Mouse (Mus musculus): ENCODE results near the gene Prss44. TPM values are rescaled to one million over a fixed set of nuclear protein-coding genes. Genes with fewer than 3 reads are reported as not detected.

The Prss44 gene
- polyA plus RNA-seq (2015; fragmentation: Nextera tagmentation; extraction: Ambion mirVana) = not detected in 2 replicates

- WGBS = 52% methylated on average over 18 of the region's 18 CpGs
- Histone ChIP-seq H3K9ac (ENCODE audit: low read length) (no peak within 1 kb of the TSS), H3K4me2 (ENCODE audit: low read depth, low read length) (no peak within 1 kb of the TSS), H3K27ac (ENCODE audit: low read length) (no peak within 1 kb of the TSS), H3K4me3 (ENCODE audit: low read length) (no peak within 1 kb of the TSS), H3K27me3 (ENCODE audit: control insufficient read depth, insufficient read depth, low read length) (no peaks in the 10 kb centered on the region; the same call in 1 of the 2 replicates), H3K36me3 (ENCODE audit: control insufficient read depth, insufficient read depth) (no peaks in the 10 kb centered on the region), H3K4me1 (ENCODE audit: control insufficient read depth, insufficient read depth, low read length) (no peaks in the 10 kb centered on the region), H3K9me3 (replicated peaks; ENCODE audit: control insufficient read depth, low read length) (no peaks in the 10 kb centered on the region)
- ATAC-seq (replicated peaks; ENCODE audit: extremely low read depth, insufficient read depth, low FRiP score) = no peak
Observed at GRCm38 (mm10) chr9:110813789-110814188, at the start of gene Prss44. Gene Prss44, plus strand, starts transcription at chr9:110813994.

DNA sequence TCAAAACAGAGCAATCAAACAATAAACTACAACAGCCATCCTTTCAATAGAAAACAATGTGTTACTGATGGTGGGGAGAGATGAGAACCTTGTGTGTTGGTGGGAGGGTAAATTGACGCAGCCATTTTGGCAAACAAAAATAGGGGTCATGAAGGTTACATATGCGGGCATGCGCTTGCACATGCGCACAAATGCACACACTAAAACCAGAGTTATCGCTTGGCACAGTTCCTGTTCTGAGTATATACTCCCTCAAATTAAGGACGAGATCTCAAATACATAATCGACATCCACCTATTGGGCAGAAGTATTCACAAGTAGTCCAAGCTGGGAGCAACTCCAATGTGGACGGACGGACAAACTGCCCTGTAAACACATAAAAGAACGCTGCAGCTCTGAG is 41.5 kb upstream of the Prss44 start:
- no peak overlapping the region for H3K27ac ChIP-seq (ENCODE audit: low read length)
- H3K9me3 ChIP-seq (replicated peaks; ENCODE audit: control insufficient read depth, low read length) = no peaks in the 10 kb centered on the region
- no peaks in the 10 kb centered on the region for H3K27me3 ChIP-seq (ENCODE audit: control insufficient read depth, insufficient read depth, low read length)
- peaks cover 23% of the 10 kb centered on the region for H3K4me1 ChIP-seq (ENCODE audit: control insufficient read depth, insufficient read depth, low read length)
- H3K36me3 ChIP-seq (ENCODE audit: control insufficient read depth, insufficient read depth) = peaks cover 30% of the 10 kb centered on the region
- no peak overlapping the region for H3K4me3 ChIP-seq (ENCODE audit: low read length)
- WGBS = 84% methylated on average over 10 of the region's 10 CpGs
- no peak overlapping the region for H3K4me2 ChIP-seq (ENCODE audit: low read depth, low read length)
- ATAC-seq (replicated peaks; ENCODE audit: extremely low read depth, insufficient read depth, low FRiP score) = no peak
- no peak overlapping the region for H3K9ac ChIP-seq (ENCODE audit: low read length)

DNA sequence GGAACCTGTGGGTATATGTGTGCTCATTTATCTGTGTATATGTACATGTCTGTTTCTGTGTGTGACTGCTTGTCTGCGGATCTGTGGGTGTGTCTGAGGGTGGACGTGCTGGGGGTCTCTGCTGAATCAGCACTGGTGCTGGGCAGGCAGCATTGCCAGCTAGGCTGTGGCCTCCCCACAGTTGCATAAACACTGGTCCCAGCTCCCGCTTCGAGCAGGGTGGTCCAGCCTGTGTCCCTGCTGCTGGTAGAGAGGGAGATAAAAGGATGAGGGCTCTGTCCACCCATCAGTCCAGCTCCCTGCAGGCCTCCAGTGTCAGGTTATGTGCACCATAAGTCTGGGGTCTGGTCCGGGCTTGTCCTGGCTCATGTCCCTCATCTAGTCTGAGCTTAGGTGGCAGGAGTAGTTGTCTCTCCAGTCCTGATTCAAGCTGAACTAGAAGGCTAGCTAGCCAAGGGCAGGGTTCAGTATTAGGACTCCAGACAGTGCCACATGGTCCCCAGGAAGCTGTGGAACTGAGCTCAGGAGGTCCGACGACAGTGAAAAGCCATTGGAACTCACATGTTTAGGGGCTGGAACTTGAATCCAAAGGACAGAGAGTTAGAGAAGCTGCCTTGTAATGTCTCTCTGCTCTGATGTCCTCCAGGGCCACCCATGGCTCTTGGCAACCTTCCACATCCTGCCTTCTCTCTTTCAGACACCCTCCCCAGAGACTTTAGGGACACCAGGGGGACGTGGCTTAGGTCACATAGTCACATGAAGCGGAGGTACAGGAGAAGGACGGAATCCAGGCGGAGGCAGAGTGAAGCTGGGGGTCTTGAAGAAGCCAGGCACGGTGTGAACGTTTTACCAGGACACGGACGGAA is 39.2 kb upstream of the Prss44 start:
- H3K4me3 ChIP-seq (ENCODE audit: low read length) = no peak overlapping the region
- 0 out of 2 replicates have a peak overlapping the region, but pooled peaks have one; percentile 36 for H3K9ac ChIP-seq (ENCODE audit: low read length)
- H3K4me2 ChIP-seq (ENCODE audit: low read depth, low read length) = no peak overlapping the region; the same call in 1 of the 2 replicates
- no peaks in the 10 kb centered on the region for H3K27me3 ChIP-seq (ENCODE audit: control insufficient read depth, insufficient read depth, low read length)
- WGBS = 52% methylated on average over 15 of the region's 15 CpGs
- no peaks in the 10 kb centered on the region for H3K9me3 ChIP-seq (replicated peaks; ENCODE audit: control insufficient read depth, low read length)
- ATAC-seq (replicated peaks; ENCODE audit: extremely low read depth, insufficient read depth, low FRiP score) = no peak
- H3K36me3 ChIP-seq (ENCODE audit: control insufficient read depth, insufficient read depth) = peaks cover 10% of the 10 kb centered on the region
- H3K27ac ChIP-seq (ENCODE audit: low read length) = peak overlapping the region; percentile 60
- peaks cover 13% of the 10 kb centered on the region for H3K4me1 ChIP-seq (ENCODE audit: control insufficient read depth, insufficient read depth, low read length)

DNA sequence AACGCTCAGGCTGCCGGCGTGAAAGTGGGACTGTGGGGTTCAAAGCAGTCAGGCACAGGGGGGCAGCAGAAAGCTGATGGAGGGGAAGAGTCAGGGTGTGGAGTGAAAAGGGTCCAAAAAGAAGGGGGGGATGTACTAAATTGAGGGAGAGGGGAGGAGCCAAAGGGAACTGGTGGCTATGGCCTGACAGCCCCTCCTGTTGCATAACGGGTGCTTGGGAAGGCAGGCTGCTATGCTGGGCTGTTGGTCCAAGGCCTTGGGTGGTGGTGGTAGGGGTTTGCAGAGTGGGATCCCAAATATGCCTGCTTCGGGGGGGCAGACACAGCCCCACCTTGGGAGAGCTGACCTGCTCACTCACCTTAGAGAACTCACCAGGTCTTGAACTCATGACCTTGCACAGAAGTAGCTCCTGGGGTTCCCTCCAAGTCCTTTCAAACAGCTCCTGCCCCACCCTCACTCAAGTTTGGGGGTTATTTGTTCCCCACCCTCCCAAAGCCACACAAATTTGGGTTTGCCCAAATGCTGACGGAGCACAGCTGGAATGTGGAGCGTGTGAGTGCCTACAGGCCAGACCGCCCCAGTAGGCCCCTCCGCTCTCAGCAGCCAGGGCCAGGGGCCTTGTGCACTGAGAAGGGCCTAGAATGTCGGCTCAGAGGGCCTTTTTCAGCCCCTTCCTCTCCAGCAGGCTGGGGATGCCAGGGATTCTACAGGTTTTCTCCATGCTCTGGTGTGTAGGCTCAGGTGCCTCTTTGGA is 38.3 kb upstream of the Prss44 start:
- Histone ChIP-seq H3K27ac (ENCODE audit: low read length) (peak overlapping the region; percentile 60), H3K9me3 (replicated peaks; ENCODE audit: control insufficient read depth, low read length) (no peaks in the 10 kb centered on the region), H3K4me1 (ENCODE audit: control insufficient read depth, insufficient read depth, low read length) (peaks cover 14% of the 10 kb centered on the region), H3K4me3 (ENCODE audit: low read length) (no peak overlapping the region), H3K4me2 (ENCODE audit: low read depth, low read length) (peak overlapping the region; percentile 7), H3K27me3 (ENCODE audit: control insufficient read depth, insufficient read depth, low read length) (no peaks in the 10 kb centered on the region), H3K9ac (ENCODE audit: low read length) (peak overlapping the region; percentile 36; the same call in 1 of the 2 replicates), H3K36me3 (ENCODE audit: control insufficient read depth, insufficient read depth) (peaks cover 2% of the 10 kb centered on the region)
- WGBS = 54% methylated on average over 10 of the region's 10 CpGs
- no peak for ATAC-seq (replicated peaks; ENCODE audit: extremely low read depth, insufficient read depth, low FRiP score)

DNA sequence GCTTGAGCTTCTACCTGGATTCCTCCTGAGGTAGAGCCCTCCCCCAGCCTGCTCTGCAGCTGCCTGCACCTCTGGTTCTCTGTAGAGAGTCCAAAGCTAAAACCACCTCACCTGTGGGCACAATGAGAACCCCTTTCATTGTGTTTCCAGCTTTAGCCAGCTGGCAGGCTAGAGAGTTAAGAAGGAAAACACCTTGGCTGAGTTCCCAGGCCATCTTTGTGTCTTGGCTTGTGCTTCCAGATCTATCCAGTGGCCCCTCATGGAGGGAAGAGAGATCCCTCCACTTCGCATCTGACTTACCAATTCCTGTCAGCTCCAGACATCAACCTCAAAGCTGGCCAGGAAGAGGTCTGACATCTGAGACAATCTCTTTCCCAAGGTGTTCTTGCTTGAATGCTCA is 35.7 kb upstream of the Prss44 start:
- H3K4me1 ChIP-seq (ENCODE audit: control insufficient read depth, insufficient read depth, low read length) = peaks cover 24% of the 10 kb centered on the region
- no peaks in the 10 kb centered on the region for H3K27me3 ChIP-seq (ENCODE audit: control insufficient read depth, insufficient read depth, low read length)
- 61% methylated on average over 1 of the region's 1 CpGs for WGBS
- H3K27ac ChIP-seq (ENCODE audit: low read length) = no peak overlapping the region
- no peaks in the 10 kb centered on the region for H3K36me3 ChIP-seq (ENCODE audit: control insufficient read depth, insufficient read depth)
- H3K4me3 ChIP-seq (ENCODE audit: low read length) = no peak overlapping the region
- no peaks in the 10 kb centered on the region for H3K9me3 ChIP-seq (replicated peaks; ENCODE audit: control insufficient read depth, low read length)
- no peak overlapping the region for H3K4me2 ChIP-seq (ENCODE audit: low read depth, low read length)
- ATAC-seq (replicated peaks; ENCODE audit: extremely low read depth, insufficient read depth, low FRiP score) = no peak
- H3K9ac ChIP-seq (ENCODE audit: low read length) = no peak overlapping the region

- WGBS = 79% methylated on average over 7 of the region's 7 CpGs
- peaks cover 26% of the 10 kb centered on the region for H3K4me1 ChIP-seq (ENCODE audit: control insufficient read depth, insufficient read depth, low read length)
- H3K9ac ChIP-seq (ENCODE audit: low read length) = no peak overlapping the region
- no peaks in the 10 kb centered on the region for H3K27me3 ChIP-seq (ENCODE audit: control insufficient read depth, insufficient read depth, low read length)
- no peak for ATAC-seq (replicated peaks; ENCODE audit: extremely low read depth, insufficient read depth, low FRiP score)
- no peak overlapping the region for H3K4me2 ChIP-seq (ENCODE audit: low read depth, low read length)
- H3K36me3 ChIP-seq (ENCODE audit: control insufficient read depth, insufficient read depth) = no peaks in the 10 kb centered on the region
- no peaks in the 10 kb centered on the region for H3K9me3 ChIP-seq (replicated peaks; ENCODE audit: control insufficient read depth, low read length)
- H3K4me3 ChIP-seq (ENCODE audit: low read length) = no peak overlapping the region
- H3K27ac ChIP-seq (ENCODE audit: low read length) = no peak overlapping the region
Observed at GRCm38 (mm10) chr9:110778559-110778958, 35.2 kb upstream of the Prss44 start.

DNA sequence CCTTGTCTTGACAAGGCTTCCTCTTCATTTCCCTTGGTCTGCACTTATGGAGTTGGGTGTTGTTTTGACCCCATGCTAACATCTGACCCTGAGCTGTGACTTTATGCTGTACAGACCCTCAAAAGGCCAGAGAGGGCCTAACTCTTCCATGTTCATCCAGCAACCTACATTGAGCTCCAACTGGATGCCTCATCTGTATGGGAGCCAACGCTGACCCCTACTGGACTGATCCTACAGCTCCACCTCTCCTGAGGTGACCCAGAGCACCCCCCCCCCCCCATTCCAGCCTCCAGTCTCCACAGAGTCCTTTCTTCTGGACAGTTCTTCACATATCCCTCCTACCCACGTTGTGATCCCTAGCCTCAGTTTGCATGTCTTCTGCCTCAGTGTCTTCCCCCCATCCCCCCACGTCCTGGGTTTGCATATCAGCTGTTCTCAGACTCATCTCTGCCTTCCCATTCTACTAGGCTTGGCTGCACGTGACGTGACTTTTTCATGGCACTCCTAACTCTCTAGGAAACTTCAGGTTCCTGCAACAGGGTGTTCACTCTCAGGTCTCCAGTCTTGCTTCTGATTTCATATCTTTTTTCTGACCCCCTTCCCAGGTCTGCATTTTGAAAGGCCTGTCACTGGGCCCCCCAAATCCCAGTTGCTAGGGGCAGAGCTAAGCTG is 34.4 kb upstream of the Prss44 start:
- H3K27ac ChIP-seq (ENCODE audit: low read length) = no peak overlapping the region
- ATAC-seq (replicated peaks; ENCODE audit: extremely low read depth, insufficient read depth, low FRiP score) = no peak
- no peaks in the 10 kb centered on the region for H3K36me3 ChIP-seq (ENCODE audit: control insufficient read depth, insufficient read depth)
- no peak overlapping the region for H3K4me3 ChIP-seq (ENCODE audit: low read length)
- H3K4me1 ChIP-seq (ENCODE audit: control insufficient read depth, insufficient read depth, low read length) = peaks cover 27% of the 10 kb centered on the region
- no peak overlapping the region for H3K4me2 ChIP-seq (ENCODE audit: low read depth, low read length)
- H3K9me3 ChIP-seq (replicated peaks; ENCODE audit: control insufficient read depth, low read length) = no peaks in the 10 kb centered on the region
- 63% methylated on average over 5 of the region's 5 CpGs for WGBS
- no peak overlapping the region for H3K9ac ChIP-seq (ENCODE audit: low read length)
- no peaks in the 10 kb centered on the region for H3K27me3 ChIP-seq (ENCODE audit: control insufficient read depth, insufficient read depth, low read length)

DNA sequence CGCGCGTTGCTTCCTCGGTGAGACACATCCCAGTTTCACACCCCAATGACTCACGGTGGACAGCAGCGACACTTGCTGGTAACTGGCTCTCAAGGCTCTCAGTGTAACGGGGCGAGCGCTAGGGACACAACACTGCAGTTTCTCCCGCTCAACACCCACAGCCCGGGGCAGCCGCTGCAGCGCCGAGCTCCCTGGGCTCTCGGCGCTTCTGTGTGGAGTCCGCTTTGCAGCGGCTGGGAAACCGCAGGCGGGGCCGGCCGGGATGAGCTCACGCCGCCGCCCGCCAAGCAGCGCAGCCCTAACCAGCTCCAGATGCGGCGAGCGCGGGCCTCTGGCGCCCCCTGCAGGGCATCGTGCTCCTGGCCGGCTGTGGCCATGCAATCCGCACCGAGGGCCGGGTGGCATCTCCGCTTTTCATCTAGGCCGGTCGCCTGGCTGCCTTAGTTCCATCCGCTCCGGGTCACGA is 32.5 kb upstream of the Prss44 start:
- peak overlapping the region; percentile 78 for H3K27ac ChIP-seq (ENCODE audit: low read length)

More for the DNA sequence above, 32.5 kb upstream of the Prss44 start:
- Histone ChIP-seq H3K4me3 (ENCODE audit: low read length) (peak overlapping the region; percentile 55), H3K4me1 (ENCODE audit: control insufficient read depth, insufficient read depth, low read length) (peaks cover 14% of the 10 kb centered on the region), H3K4me2 (ENCODE audit: low read depth, low read length) (peak overlapping the region; percentile 73), H3K36me3 (ENCODE audit: control insufficient read depth, insufficient read depth) (no peaks in the 10 kb centered on the region), H3K27me3 (ENCODE audit: control insufficient read depth, insufficient read depth, low read length) (no peaks in the 10 kb centered on the region), H3K9me3 (replicated peaks; ENCODE audit: control insufficient read depth, low read length) (no peaks in the 10 kb centered on the region), H3K9ac (ENCODE audit: low read length) (peak overlapping the region; percentile 75)
- peak; percentile 90 for ATAC-seq (replicated peaks; ENCODE audit: extremely low read depth, insufficient read depth, low FRiP score)
- under 1% methylated on average over 43 of the region's 43 CpGs for WGBS

Measured in heart, embryonic 16.5 days (tissue).